Mouse (Mus musculus) T-cell, adult 2 months (primary cell): Measurements from ENCODE around the gene Sept3.

Source experiments
- DNase-seq: peaks from one replicate; pipeline ENCODE4 v3.0.0; 2022; ENCODE audit warnings: low spot score

Sept3 gene

DNA sequence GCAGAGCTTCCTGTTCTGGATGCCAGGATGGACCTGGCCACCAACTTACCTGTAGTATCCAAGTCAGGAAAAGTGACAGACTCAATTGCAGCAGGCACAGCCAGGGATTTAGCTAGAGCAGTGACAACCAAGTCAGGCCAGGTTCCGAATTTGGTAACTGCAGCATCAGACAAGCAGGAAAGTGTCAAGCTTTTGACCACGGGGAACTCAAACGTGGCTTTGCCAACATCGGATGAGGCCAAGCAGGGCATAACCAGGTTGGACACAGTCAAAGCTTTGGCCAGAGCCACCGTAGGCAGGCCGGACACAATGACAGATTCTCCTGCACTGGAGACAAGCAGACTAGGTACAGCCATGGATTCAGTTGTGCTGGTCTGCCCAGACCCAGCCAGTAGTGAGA lies 2.4 kb upstream of the Sept3 start:
- DNase-seq: no peak

DNA sequence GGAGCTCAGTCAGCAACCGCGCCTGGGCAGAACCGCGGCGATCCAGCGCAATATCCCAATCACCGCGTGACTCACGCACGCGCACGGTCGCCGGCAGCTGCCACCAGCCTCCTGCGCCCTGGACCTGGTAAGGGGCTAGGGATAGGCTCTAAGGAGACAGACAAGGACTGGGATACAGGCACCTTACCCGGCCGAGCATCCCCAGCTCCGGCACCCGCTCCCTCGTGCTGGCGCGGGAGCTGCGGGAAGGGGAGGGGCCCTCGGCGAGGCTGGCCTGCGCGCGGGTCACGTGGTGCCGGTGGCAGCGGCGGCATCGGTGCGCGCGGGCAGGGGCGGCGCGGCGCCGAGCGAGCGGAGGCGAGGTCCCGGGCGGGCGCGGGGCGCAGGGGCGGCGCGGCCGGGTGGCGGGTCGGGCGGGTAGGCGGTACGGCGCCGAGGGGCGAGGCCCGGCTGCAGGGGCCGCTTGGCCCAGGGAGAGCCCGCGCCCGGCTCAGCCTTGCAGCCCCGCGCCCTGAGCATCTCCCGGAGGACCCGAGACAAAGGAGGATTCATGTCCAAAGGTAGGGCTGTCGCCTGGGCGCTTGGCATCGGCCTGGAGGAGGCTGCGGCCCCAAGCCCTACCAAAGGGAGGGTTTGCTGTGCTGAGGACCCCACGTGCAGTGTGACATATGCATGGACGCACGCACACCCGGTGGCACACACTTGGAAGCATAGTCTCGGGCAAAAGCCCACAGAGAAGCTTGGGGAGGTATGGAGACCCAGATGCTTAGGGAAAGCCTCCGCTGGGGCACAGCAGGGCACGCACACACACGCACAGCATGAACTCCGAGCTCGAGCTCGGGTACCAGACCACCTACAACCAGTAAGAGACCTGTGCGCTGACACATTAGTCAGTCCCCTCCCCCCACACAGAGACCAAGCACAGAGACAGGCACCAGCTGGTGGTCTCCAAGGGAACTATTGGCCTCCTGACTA lies 521 bp downstream of the Sept3 start:
- no peak for DNase-seq

DNA sequence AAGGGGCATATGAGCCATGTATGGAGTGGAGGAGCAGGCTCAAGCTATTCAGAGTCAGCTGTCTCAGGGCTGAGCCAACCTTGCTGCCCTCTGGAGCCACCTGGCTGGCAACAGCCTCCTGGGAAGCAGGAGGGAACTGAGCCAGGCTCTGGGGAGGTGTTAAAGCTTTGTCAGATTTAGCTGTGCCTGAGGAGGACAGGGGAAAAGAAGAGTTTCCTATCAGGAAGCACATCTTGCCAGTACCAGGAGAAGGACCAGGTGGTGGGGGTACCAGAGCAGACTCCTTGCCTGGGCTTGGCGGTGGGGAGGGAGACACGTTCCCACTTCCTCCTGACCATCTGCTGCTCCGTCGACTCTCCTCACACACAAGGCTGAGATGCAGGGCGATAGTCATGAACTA lies 2.9 kb downstream of the Sept3 start:
- no peak for DNase-seq

DNA sequence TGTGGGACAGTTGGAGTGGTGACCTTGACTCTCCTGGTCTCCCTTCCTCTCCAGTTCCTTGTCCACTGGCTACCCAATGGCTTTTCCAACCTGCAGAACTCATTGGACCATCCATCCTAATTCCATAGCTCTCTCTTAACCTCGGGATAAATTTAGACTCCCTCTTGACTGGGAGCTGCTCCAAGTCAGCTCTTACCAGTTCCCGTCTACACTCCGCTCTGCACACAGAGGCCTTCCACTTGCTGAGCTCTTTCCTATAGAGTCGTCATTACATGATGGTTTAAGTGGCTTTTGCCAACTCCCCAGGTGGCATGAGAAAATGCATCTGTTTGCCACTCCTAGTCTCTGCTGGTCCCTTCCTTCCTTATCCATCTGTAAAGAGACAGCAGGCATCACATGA lies 5.9 kb downstream of the Sept3 start:
- no peak for DNase-seq

DNA sequence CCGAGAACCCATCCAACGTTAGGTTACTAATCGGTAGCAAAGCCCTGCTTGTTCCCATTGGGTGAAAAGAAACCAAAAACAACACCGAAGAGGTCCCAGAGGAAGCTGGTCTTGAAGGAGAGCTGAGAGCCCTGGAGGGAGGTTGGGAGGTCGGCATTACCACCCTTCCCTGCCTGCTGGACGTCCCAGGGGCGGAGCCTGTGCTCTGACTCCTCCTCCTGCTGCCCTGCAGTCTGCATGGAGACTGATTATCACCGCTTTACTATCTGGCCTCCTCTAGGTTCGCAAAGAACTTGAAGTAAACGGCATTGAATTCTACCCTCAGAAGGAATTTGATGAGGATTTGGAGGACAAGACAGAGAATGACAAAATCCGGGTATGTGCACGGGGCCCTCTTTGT lies 11.5 kb downstream of the Sept3 start:
- no peak for DNase-seq

DNA sequence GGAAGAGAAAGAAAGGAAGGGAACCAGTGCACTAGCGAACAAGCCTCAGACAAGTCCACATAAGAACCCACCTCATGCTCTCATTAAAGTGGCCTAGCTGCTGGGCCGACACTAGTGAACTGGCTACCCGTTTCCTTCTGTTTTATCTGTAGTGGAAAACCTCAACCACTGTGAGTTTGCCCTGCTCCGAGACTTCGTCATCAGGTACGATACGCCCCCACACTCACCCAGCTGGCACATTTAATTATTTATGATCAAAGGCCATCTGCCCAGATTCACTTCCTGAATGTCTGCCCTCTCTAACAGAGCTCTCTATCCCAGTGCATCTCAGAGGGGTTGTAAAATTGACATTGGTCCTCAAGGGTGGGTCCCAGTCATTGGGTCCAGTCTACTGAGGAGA lies 15.6 kb downstream of the Sept3 start:
- DNase-seq: no peak

DNA sequence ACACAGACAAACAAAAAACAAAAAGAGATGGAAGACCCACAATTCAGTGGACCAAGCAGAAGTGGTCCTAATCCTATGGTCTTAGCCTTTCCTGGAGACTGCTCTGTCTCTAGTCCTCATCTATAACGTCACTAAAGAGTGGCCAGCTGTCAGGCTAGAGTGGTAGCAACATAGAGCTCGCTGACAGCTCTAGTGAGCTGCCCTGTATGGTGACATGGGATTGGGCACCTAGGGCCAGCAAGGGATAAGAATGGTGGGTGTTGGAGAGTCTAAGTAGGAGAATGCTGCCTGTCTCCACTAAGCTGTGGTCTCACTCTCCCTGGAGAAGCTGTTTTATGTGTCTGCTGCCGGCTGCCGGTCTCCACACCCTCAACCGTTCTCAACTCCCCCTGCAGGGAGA lies 18.2 kb downstream of the Sept3 start:
- DNase-seq: no peak

DNA sequence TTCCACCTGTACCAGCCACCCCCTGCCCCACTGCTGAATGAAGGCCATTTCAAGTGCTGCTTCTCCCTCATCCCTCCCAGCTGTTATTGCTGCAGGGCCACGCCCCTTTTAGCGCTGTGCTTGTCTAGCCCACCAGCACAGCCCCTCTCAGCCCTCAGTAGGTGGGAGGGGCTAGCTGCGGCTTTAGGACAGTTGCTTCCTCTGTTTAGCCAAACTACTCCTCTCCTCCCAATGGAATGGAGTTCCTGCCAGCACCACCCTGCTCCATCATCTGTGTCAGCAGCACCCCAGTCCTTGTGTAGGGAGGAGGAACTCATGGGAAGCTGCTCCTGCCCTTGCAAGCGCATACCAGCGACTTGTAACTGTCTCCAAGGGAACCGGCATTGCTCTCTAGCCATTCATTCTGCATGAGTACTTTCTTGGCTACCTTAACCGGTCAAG lies 18.6 kb downstream of the Sept3 start:
- DNase-seq: no peak

DNA sequence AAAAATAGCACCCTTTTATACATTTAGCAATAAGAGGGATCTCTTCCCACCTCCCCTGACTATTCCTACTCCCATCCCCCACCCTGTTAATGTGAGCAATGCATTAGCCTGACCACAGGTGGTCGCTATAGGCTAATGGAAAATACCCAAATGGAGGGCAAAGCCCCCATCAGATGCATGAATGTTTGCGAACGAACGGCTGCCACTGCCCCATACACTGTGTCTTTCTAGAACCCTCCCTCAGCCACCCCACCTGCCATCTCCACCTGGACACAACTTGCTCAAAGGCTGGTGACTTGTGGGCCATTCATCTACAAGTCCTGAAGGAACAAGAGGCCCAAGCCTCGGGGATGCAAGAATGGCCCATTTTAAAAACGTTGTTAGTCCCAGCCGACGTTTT lies 19.4 kb downstream of the Sept3 start:
- no peak for DNase-seq

DNA sequence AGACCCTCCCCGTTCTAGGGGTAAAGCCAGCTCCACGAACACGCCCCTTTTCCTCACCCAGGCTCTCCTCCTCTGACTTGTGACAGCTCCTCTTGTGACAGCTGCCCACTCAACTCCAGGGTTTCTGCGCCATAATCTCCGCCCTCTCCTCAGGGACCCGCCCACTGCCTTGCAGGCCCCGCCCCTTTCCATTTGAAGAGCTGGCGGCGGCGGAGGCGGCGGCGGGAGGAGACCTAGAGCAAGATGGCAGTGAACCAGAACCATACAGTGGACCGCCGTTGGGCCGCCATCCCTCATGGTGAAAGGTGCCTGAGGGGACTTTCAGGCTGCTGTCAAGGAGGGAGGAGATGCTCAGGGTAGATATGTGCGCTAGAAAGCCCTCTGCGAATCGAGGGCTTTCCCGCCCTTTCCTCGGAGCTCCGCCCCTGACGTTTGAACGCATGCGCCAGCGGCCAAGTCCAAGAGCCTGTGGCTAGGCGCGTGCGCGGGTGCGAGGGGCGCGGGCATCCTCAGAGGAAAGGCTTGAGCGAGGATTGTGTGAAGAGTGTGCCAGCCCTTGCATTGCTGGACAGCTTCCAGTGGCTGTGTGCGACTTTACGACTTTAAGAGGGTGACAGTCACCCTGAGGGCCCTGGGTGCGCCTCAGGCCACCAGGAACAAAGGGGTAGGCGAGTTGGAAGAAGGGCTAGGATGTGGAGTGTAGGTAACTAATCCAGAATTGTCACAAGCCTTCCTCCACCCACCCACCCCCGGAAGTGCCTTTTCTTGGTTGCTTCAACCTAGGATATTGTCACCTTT lies 24.3 kb downstream of the Sept3 start, which contains the start of gene Wbp2nl:
Wbp2nl (plus strand) TSS at position 191 of the 798 bp plus-strand sequence.
- DNase-seq: no peak

DNA sequence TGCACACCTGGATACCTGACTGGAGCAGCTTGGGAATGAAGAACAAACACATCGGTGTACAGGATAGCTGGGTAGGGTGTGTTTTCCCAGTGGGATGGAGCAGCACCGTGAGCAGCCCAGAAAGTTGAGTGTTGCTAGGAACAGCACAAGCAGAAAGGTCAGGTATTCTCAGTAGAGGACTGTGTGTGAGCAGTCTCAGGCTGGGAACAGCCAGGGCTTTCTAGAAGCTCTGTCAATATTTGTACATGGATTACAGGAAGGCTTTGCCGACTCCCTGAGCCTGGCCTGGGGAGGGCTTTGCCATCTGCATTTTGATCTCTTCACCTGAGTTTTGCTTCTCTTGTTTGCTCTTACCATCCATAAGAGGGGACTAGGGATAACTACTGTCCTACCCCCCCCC lies 32.4 kb downstream of the Sept3 start:
- no peak for DNase-seq

DNA sequence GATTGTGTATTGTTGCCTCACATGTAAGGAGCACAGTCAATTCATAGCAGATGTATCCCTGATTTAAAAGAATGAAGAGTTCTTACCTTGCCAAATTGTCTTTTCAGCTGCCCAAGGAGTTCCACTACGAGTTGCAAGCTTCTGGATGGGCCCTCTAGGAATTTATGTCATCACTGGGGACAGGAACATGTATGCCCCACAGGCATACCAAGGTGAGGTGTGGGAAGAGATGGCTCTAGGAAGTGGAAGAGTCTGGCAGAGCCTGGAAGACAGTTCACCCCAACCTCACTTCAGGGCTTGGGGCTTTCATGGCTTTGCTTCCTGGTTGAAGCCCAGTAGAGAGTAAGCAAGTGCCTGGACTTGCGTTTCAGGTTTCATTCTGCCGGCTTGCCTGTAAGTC lies 33.7 kb downstream of the Sept3 start:
- DNase-seq: no peak

DNA sequence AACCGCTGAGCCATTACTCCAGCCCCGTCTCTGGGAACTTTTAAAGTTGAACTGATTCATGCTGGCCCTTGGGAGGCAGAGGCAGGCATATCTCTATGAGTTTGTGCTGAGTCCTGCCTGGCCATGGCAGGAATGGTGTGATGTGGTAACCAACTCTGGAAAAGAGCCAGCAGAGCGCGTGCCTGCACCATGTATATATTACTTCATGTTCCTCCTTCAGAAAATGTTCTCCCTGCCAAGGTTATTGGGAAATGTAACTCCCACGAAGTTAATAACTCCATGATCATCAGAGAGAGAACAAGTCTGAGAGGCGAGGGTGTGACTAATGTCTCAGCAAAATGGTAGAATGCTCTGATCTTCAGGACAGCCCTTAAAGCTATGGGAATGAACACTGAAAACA lies 43.1 kb downstream of the Sept3 start:
- no peak for DNase-seq

DNA sequence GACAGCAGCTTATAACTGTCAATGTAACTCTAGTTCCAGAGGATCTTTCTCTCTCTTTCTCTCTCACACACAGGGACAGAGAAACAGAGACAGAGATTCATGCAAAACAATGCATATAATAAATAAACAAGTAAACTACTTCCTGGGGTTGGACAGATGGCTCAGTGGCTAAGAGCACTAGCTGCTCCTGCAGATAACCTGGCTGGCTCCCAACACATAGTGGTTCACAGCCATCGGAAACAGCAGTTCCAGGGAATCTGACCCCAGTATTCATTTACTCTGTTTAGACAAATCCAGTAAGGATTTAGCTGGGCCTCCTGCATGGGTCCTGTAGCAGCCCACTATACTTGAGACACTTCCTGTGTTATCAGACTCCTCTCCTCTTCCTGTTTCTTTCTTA lies 44.9 kb downstream of the Sept3 start:
- no peak for DNase-seq

DNA sequence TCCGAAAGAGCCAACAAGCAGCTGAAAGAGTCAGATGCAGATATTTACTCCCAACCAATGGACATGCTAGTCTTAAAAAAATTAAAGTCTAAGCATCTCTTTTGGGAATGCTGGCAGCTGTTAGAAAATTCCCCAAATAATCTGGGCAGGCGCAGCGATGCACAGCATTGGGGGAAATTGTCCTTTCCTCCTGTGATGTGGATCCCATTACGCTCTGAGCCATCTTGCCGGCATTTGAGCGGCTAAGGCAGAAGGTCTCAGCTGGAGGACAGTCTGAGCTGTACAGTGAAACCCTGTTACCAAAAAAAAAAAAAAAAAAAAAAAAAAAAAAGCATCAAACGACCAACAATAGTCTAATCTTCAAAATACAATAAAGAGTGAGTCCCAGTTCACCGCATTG lies 47.5 kb downstream of the Sept3 start:
- DNase-seq: no peak

DNA sequence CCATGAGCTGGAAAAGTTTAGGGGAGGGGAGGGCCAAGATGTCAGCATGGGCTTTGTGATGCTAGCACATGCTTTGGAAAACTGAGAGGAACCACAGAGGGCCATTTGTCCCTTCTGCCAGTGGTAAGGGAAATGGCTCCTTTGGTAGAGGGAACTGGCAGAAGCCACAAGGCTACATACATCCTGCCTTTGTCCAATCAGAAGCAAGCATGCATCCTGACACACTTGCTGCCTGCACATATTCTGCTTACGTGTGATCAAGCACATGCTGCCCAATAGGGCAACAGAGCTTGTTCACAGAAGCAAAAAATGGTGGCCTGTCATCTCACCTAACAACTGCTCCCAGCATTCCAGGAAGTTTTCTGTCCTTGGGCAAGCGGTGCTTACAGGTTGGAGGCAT lies 50.7 kb downstream of the Sept3 start:
- DNase-seq: no peak

DNA sequence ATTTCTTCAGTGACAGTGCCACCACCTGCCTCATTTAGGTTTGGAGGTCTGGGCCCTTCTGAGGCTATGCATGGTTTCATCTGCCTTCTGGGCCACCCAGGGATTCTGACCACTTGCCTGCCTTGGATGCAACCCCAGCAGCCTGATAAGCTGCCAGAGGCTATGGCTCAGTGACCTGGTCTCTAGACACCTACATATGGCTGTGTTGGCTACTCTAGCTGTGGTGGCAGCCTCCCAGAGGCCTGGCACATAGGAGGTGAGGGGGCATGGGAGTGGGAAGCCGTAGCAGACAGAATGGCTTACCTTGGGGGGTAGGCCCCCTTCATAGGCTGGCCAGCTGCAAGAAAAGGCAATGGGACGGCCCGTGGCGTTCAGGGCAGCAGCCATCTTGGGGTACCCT lies 60.5 kb downstream of the Sept3 start:
- no peak for DNase-seq

DNA sequence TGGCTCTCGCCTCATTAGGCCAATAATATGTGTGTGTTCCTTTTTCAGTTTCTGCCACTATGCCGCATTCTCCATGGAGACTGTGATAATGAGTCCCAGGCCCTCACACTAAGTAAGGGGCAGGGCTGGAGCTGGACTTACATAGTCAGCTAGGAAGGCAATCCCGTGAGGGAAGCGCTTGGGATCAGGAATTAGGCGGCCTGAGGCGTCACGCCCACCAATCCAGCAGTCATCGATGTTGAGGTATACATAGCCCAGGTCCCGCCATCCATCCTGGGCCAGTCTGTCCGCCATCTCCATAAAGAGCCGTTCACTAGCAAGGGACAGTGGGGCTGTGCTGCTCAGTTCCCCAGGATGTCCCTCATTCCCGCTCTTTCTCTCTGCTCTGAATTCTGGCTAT lies 61.9 kb downstream of the Sept3 start:
- DNase-seq: no peak

DNA sequence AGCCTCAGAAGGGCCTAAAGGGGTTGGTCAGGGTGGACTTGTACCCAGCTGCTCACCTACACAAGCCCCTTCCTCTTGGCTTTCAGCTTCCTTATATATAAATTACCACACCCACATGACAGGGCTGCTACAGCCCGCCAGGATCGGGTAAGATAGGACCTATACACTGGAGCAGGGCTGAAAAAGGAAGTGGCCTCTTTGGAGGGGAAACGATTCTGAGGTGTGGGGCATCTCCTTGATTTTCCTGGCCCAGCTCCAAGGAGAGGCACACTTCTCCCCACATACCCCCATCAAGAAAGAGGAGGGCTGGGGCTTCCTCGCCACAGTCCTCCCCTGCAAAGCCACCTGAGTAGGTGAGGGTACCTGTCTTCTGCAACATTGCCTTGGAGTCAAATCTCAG lies 63.2 kb downstream of the Sept3 start:
- DNase-seq: no peak

DNA sequence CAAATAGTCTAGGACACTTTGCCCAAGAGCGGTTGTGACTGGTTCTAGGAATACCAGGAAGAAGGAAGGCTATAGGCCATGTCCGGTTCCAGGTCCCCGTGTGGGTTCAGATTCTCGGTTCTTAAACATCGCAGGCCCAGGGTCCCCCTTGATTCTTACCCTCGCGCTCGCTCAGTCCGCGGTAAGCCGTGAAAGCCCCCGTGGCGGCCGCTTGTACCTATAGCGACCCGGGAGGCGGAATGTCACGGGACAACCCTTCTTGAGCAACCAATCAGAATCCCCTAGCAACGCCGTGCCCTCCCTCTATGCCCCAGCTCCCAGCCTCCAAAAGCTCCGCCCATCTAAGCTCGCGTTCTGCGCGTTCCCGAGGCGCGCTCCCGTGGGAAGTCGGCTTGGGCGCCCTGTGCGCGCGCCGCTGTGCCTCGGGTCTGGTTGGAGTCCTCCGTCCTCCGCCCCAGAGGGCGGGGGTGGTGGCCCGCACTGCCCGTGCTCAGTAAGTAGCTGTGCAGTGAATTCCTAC lies 64.0 kb downstream of the Sept3 start, which contains the start of the genes Naga, Pheta2 and Smdt1:
Naga (minus strand) TSS at position 333 of the 520 bp plus-strand sequence.
Pheta2 (plus strand) TSS at position 350 of the 520 bp plus-strand sequence.
Smdt1 (plus strand) TSS at position 367 of the 520 bp plus-strand sequence.
- DNase-seq: peak; percentile 90

DNA sequence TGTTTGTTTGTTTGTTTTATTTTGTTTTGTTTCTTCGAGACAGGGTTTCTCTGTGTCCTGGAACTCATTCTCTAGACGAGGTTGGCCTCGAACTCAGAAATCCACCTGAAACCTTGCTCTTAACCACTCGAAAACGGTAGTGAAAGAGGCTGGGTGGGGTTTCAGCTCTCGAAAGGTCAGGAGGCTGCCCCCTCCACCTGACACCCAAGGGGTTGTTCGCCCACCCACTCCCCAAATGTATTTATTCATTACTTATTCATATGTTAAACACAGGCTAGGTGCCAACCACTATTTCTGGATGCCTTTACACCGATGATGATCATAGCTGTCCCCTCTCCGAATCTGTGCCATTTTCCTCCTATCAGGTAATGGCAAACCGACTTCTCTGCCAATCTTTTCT lies 64.5 kb downstream of the Sept3 start:
- DNase-seq: no peak

DNA sequence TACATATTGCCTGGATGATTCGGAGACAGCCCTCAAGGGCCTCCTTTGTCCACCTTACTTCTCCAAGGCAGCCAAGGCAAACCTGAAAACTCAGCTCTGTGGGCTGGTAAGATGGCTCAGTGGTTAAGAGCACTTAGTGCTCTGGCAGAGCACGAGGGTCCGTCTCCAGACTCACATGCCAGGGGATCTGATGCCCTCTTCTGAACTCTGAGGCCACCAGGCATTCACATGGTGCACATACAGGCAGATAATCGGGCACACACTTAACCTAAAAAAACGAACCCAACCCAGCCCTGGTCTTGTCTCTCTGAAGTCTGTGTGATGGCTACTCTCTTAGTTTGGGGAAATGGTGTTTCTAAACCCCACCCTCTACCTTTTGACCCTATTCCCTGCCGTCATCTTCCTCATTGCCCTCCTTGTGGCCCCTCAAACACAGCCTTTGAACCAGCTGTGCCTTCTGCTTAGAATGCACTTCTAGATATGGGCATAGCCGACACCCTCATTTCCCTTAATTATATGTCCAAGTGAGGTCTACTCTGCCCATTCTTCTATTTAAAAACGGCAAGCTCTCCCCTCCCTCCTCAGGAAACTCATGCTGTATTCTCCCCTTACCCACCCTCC lies 65.1 kb downstream of the Sept3 start:
- no peak for DNase-seq
